Mouse (Mus musculus) kidney, postnatal 14 days (tissue): ENCODE data around the gene Tmc7.

Experiments used
- DNase-seq: peaks from one replicate; pipeline ENCODE4 v3.0.0; 2022; ENCODE audit warnings: mixed read lengths

The Tmc7 gene

GRCm38 (mm10) chr7:118584257-118584907 is at the start of gene Tmc7:
Tmc7 (minus strand) TSS chr7:118584736.
- peak; percentile 55 for DNase-seq

GRCm38 (mm10) chr7:118633951-118634350 is 49.4 kb upstream of the Tmc7 start:
- DNase-seq, result no peak

GRCm38 (mm10) chr7:118633094-118633493 is 48.6 kb upstream of the Tmc7 start:
- no peak for DNase-seq

DNA sequence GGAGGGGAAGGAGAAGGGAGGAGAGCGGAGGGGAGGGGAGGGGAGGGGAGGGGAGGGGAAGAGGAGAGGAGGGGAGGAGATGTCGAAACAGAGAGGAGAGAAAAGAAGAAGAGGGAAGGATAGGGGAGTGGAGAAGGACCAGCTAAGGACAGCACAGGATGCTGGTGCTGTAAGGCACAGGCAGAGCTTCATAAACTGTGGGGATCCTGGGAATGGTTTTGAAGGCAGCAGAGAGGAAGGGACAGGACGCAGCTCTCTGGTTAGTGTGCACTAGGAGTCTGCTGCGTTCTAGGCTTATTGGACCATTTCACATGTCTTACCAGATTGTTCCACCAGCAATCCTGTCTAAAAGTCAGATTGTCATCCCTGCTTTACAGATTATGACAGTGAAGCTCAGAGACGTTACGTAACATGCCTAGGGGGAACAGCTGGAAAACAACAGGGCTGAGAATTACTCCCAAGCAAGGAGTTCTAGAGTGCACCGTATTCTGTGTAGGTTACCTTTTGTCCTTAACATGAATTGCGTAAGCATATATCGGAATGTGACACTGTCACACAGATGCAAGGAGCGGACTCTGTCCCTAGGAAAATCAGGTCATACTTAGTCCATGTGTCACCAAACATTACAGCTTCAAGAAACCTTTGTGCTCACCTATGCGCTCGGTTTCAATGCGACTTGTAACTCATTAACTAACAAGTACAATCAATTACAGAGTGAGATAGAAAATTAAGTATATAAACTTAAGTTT is 43.2 kb upstream of the Tmc7 start:
- DNase-seq, result peak; percentile 21

DNA sequence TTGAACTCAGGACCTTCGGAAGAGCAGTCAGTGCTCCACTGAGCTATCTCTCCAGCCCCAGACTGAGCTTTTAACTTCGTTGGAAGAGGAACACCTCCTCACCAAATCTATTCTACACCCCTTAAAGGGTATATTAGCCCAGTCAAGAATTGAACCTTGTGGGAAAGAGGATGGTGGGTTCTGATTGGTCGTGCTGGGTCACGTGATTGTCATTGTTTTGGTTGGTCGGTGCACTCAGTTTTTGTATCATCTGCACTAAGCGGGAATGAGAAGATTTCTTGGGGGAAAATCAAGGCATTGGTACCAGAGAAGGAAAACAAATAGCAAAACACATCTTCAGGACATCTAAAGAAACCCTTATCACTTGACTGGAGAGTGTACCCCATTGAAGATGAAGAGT is 36.6 kb upstream of the Tmc7 start:
- DNase-seq, result no peak

- DNase-seq, result no peak
These were observed 35.8 kb upstream of the Tmc7 start for GRCm38 (mm10) chr7:118620243-118620906.

GRCm38 (mm10) chr7:118618104-118618503 is 33.6 kb upstream of the Tmc7 start:
- no peak for DNase-seq

GRCm38 (mm10) chr7:118614076-118614475 is 29.5 kb upstream of the Tmc7 start:
- DNase-seq, result no peak

DNA sequence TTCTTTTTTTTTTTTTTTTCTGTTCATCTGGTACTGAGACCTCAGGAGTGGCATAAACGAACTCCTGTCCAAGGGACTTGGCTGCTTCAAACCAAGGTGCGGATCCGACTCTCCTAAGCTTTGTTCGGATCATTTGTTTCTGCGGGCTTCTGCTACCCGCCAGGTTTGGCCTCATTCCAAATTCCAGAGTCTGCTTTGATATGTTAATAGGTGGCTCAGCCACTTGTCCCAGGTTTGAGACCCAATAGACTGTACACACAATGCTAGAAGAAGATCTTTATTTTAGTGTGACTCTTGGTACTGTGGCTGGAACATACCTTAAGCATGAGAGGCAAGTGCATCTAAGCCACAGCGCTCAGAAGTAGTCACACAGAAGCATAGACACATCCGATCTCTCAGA is 27.4 kb upstream of the Tmc7 start:
- peak; percentile 50 for DNase-seq

DNA sequence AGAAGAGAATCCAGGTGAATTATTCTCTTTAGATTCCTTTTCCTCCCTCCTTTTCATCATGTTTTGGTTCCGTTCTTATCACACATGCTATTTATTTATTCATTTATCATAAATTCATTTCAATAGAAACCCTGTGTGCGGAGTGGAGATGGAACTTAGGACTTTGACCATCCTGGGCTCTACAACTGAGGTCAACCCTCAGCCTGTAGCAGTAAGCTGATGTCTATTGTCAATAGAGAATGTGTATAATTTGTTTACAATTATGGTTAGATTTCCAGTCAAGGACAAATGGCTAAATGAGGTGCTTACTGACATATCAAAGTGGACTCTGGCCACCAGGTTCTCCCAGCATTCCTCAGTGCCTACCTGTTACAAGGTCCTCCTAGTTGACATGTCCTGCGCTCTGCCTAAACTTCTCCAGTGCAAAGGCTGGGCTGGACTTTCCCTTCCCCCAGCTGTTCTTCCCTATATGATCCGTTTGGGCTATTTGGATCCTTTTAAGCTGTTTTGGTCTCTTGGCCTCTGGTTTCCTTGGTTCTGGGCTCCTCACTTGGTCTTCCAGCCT is 26.7 kb upstream of the Tmc7 start:
- no peak for DNase-seq

DNA sequence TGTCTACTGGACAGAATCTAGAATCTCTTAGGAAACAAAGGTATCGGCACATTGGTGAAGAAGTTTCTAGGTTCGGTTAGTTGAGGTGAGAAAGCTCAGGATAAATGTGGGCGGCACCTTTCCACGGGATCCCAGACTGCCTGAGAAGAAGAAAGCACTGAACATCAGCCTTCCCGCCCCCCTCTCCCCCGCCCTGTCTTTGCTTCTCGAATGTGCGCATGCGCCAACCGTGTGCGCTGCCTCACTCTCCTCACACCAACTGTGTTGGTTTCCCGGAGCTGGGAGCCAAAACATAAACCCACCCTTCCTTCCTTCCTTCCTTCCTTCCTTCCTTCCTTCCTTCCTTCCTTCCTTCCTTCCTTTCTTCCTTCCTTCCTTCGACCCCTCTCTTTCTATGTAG is 26.2 kb upstream of the Tmc7 start:
- no peak for DNase-seq

DNA sequence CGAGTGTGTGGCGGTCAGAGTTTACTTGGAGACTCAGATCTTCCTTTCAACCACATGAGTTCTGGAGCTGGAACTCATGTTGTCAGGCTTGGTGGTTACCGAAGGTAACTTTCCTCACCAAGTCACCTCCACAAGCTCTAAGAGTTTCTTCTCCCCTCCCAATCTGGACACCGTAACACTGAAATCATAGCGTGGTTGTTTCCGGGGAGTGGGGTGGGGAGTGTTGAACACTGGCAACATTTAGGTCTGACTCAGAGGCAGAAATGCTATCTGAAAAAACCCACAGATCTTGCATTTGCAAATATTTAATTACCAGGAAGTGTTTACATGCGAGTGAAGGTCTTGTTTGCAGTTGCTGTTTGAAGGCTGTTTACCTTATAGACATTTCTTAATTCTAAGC is 25.3 kb upstream of the Tmc7 start:
- DNase-seq, result no peak

DNA sequence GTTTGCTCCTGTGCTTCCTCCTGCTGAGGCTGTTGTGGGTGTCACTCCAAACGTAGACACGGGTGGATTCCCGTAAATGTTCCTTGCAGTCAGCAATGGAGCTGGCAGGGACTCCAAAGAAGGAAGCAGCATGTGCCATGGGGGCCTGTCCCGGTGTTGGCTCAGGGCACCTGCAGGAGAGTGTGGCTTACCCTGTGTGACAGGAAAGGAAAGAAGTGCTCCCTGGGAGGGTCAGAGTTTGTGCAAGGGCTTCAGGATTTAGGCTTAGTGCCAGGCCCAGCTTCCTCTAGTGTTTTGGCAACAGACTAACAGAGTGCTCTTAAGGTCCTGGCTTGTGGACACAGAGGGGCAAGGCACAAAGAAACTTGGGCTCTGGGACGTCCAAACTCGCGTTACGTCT is 20.3 kb upstream of the Tmc7 start:
- peak; percentile 49 for DNase-seq

DNA sequence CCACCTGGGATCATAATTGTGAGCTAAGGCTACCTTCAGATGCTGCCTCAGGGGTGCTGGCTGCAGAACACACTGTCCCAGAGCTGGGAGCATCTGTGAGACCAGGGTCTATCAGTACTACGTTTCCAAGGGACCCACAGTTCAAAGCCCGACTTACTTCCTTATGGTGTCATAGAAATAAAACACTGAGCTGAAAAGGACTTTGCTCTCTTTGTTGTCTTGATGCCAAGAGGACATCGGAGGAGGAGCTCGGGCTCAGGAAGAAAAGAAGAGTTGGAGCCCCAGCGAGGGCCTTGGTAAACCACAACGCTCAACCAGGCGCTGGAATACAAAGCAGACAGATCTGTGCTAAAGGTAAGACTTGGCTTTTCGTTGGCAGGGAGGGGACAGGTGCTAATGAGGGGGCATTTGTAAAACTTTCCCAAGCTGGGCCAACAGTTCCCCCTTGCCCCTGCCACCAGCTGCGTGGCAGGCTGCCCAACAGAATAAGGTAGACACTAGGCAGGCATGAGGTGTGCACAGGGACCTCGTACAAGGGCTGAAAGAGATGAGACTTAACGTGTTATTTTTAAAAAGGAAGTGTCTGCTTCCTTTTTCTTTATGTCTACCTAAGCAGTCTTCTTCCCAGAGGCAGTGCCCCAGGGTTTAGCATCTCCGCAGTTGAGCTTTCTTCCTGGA is 15.6 kb upstream of the Tmc7 start:
- DNase-seq, result peak; percentile 46

DNA sequence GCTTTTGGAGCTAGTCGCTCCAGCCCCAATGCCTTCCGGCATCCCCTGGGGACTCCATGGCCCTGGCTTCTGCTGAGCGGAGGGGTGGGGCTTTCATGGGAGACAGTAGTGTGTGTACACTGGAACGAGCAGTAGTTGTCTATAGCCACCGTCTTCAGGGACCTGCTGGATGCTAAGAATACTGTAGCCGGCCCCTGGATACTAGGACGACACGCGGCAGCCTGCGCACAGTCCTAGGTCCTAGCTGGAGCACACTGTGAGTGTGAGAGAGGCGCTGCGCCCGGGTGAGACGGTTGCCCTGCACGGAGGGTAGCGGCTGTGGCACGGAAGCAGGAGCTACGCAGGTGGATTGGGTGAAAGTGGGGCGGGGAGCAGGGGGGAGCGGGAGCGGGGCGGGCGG is 12.7 kb upstream of the Tmc7 start, which contains the start of gene Tmc5:
Gene Tmc5 (plus strand): TSS at position 97 of the 400 bp plus-strand sequence.
- no peak for DNase-seq

GRCm38 (mm10) chr7:118596271-118596670 is 11.7 kb upstream of the Tmc7 start:
- no peak for DNase-seq

- peak; percentile 94 for DNase-seq
These were observed 10.7 kb upstream of the Tmc7 start for GRCm38 (mm10) chr7:118595228-118595627.

DNA sequence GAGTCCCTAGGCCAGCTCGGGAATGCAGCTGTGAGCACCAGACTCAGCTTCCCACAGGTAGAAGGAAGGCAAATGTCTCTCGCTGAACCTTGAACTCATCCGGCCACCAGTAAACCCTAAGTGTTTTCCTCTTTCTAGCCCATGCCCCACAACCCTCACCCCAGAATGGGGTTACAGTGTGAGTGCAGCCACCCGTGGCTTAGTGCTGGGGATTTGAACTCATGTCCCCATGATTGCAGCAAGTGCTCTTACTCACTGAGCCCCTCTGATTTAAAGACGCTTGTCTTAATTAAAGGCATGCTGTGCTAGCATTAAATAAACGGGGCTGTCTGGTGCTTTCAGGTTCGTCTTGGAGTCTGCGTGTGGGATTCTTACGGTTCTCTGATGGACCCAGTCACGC is 10.1 kb upstream of the Tmc7 start:
- no peak for DNase-seq

DNA sequence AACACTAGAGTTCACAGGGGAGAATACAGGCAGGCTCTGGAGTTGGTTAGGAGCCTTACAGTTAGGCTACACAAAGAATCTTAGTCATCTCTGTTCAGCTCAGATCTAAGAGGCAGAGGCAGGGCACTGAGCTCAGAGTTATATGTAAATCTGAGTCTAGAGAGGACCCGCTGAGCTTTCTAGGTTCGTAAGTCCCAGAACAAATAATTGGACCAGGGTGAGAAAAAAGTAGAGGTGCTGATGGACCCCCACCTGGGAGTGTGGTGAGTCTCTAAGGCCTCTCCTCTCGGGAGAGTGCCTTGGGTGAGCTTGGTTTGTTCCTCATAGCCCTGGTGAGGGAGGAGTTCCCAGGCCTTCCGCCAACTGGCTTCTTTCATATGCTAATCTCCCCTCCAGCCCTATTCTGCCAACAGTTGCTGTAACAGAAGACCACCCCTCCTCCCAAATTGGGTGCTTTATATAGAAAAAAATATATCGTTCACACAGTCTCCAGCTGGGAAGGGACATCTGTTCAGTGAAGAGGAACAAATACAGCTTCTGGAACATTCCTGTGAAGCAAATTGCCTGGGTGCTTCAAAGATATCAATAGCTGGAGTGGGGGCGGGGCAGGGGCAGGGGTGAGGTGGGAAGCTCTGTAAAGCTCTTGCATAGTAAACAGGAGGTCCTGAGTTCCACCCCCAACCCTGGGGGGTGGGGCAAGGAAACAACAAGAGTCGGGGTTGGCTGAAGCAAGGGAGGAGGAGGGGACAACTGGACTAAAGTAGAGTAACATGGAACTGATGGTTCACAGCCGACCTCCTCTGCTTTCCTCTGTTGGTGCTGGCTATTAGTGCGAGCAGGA is 9.3 kb upstream of the Tmc7 start:
- no peak for DNase-seq

GRCm38 (mm10) chr7:118592146-118592545 is 7.6 kb upstream of the Tmc7 start:
- DNase-seq, result no peak

DNA sequence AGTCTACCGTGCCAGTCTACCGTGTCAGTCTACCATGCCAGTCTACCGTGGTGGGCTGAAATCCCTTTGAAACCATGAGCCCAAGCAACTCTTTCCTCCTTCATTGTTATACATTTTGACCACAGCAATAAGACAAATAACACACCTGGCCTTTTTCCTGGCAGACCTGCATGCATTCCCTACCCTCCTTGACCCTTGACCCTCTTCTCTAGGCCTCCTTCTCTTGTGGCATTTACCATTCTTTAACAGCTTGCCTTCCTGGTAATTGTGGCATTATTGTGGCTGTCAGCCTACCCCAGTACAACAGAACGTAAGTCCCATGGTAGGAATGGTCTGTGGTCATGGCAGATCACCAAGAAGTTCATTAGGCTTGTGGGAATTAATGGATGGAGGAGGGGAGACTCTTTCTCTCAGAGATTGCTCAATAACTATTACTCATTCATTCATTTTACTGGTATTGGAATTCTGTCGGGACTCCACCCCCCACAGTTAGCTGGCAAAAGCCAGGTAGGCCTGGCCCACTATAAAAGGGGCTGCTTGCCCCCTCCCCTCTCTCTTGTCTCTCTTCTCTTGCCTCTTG is 6.3 kb upstream of the Tmc7 start:
- no peak for DNase-seq

GRCm38 (mm10) chr7:118585856-118586255 is 1.3 kb upstream of the Tmc7 start:
- peak; percentile 12 for DNase-seq
